Mouse (Mus musculus) megakaryocyte-erythroid progenitor cell, adult 5-6 weeks (primary cell): Measurements from ENCODE around the gene Erich4. TPM values are rescaled to one million over a fixed set of nuclear protein-coding genes. Genes with fewer than 3 reads are reported as not detected.
A peak's percentile ranks its signal among the peaks of the same experiment; 100 is the strongest.
"Not testable (repeated sequence)": the region's sequence is repeated elsewhere in the genome, so short reads cannot be mapped to it uniquely, and the experiment has no call there.

ENCODE experiments used
- ATAC-seq: replicated peaks from 2 replicates; pipeline ENCODE4 v1.8.0; 2016; ENCODE audit warnings: mild to moderate bottlenecking, inconsistent platforms; ENCODE audit not compliant: severe bottlenecking, poor library complexity, low FRiP score, low TSS enrichment
- total RNA-seq, 2 experiments: library from RNA; stranded (forward) in 1 of 2; stranded (reverse) in 1 of 2; fragments of 200-1000, 215-1000 nt in 1 of 2; fragments of >200 nt in 1 of 2; fragmentation: Nextera tagmentation in 1 of 2; gene quantifications; 2 replicates each; pipeline ENCODE4 v1.2.3; 2014 to 2017

Erich4 gene
- total RNA-seq, 2 experiments from 2014 or later = not detected

DNA sequence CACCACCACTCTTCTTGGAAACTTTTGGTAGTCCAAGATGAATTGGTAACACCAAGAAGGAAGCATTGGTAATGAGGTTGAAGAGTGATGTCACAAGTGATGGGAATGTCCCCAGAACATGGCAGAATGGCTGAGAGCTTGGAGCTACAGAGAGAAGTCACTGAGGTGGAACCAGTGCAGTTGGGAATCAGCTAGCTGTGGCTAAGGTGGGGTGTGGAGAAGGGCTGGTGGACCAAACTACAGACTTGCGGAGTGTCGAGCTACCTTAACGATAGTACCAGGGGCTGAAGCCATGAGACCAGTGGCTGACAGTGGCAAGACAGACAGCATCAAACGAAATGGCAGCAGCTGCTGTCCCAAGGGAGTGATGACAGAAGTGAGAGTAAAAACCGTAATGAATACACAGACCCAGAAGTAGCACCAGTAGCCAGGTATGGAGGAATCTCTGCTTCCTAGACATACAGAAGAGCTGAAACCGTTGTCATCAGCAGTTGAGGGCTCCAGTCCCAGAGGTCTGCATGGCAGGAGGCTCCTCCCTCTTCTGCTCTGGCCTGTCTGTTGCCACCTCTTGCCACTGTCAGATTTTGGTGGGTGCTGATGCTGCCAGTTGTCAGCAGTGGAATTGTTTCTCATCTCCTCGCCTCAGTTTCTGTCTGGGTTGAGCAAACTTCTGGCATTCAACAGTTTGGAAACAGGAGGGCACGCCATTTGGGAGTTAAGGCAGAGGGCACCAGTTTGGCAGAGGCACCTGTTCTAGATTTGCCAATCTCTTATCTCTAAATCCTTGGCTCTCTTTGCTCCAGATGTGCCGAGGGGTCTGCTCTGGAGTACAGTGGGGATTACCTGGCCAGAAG lies 30.1 kb downstream of the Erich4 start:
- no peak for ATAC-seq

- no peak for ATAC-seq
Measured at GRCm38 (mm10) chr7:25584651-25585050, 31.0 kb downstream of the Erich4 start.

DNA sequence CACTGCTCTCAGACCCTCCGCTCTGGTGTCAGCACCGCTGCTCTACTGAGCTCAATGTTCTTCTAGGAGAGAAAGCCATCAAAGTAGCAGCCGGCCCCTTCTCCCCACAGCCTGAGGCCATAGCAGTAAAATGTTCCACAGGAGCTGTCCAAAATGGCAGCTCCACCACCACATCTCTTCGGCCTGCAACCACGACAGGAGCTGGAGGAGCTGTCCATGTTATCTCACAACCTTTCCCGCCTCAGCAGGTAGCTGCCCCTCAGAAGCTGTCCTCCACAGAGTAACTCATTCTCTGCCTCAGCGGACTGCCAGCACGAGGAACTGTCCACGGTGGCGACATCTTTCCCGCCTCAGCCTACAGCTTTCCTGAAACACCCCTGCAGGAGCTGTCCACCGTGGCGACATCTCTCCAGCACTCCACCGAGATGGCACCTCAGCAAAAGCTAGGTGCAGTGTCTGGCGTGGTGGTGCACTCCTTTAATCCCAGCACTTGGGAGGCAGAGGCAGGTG lies 33.3 kb downstream of the Erich4 start:
- ATAC-seq = no peak

DNA sequence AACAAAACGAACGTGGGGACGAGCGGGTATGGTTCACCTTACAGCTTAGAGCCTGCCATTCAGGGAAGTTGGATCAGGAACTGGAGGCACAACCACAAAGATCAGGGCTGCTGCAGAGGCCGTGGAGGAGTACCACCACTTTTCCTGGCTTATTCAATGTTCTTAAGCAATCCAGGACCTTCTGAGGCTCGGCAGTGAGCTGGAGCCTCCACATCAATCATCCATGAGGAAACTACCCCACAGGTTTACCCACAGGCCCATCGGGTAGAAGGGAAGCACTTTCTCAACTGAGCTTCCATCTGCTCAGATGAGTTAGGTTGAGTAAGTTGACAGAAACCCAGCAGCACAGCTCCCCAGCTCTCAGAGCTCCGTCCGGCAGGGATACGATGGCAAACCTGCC lies 36.3 kb downstream of the Erich4 start:
- ATAC-seq = no peak

DNA sequence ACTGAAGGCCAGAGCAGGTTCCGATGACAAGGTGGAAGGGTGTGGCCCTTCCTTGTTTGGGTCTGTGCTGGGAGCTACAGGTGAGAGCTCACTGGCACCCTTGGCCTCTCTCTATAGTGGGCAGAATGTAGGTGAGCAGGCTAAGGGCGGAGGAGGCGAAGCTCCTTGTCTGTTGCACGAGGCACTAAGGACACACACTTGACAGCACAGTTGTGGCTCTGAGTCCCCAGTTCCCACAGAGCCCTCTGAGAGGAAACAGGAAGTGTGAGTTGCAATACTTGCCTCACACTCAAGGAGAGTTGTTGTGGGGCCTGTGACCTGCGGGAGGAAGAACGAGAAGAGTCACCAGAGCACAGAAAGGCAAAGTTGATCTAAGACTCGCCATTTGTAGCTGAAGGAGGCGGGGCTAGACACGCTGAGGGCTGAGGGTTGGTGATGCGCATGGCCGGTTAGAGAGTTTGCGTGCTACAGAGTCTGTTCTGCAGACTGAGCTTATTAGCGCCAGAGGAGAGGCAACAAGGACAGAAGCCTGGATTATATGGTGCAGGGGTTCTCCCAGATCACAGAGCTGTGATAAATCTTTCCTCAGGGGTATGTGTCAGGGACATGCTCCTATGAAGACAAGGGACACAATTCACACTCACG lies 38.8 kb downstream of the Erich4 start:
- peak; percentile 41; the same call in 1 of the 2 replicates for ATAC-seq

DNA sequence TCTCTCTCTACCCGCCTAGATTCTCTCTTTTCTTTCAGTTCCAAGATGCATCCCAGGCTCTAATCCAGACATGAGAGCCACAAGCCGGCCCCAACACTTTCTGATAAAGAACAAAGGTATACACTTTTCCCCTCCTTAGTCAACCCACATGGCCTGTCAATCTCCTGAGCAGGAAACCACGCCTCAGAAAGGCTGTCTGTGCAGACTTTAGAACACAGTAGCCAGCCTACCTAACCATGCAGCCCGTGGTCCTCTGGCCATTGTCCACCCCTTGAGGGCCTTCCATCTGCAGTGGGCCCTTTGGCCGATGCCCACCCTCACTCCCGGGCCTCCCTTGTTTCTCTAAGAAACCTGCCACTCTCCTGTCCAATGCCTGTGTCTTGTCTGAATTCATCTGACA lies 39.4 kb downstream of the Erich4 start:
- ATAC-seq = not testable (repeated sequence)

GRCm38 (mm10) chr7:25575870-25576269 lies 39.8 kb downstream of the Erich4 start:
- no peak for ATAC-seq

DNA sequence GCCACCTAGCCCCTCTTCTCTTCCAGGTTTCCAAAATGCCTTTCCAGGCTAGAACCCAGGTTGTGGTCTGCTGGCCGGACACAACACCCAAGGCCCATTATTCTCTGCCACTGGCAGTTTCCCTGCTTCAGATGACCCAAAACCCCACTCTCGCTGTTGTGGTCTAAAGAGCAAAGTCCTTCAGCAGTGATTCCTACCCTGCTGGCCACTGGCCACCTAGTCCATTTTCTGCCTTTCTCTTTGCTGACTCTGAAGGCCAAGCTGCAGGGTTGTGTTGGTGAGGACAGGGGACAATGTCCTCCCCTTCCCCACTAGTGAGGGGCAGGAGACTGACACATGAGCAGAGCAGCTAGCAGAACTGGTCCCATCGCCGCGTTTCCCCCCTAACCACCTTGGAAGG lies 40.6 kb downstream of the Erich4 start:
- ATAC-seq = no peak

GRCm38 (mm10) chr7:25573806-25574205 lies 41.9 kb downstream of the Erich4 start:
- not testable (repeated sequence) for ATAC-seq

DNA sequence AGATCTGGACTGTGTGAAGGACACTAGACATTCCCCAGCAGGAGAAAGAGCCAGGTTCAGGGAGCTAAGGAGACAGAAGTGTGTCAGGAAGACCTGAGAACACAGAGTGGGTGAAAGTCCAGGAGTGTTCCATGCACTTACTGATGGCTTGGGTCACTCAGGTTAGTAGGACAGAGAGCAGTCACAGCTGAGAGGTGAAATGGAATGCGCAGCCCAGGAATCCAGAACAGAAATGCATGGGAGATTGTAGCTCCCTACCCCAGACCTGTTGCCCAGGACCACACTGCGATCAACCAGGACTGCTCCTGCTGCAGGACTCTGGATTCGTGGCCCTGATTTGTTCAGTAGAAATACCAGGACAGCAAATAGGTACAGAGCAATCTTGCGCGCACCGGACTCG lies 47.0 kb downstream of the Erich4 start:
- ATAC-seq = no peak

Other genes with a start within 250 kb of the Erich4 start
- gene Cnfn, start 246.2 kb downstream of the Erich4 start, total RNA-seq (2014; fragmentation: Nextera tagmentation) = not detected in 2 replicates
- gene Cnfn, start 246.2 kb downstream of the Erich4 start, total RNA-seq (2017) = not detected in 2 replicates
- 7.1 and 12.6 TPM in 2 replicates for gene Lipe, start 217.2 kb downstream of the Erich4 start, total RNA-seq (2014; fragmentation: Nextera tagmentation)
- 4.5 and 6.4 TPM in 2 replicates for gene Lipe, start 217.2 kb downstream of the Erich4 start, total RNA-seq (2017)
- gene Cxcl17, start 203.0 kb downstream of the Erich4 start, total RNA-seq (2014; fragmentation: Nextera tagmentation) = not detected in 2 replicates
- not detected in 2 replicates for gene Cxcl17, start 203.0 kb downstream of the Erich4 start, total RNA-seq (2017)
- gene Ceacam1, start 138.3 kb downstream of the Erich4 start, total RNA-seq (2014; fragmentation: Nextera tagmentation) = 6.6 and 6.8 TPM in 2 replicates
- gene Ceacam1, start 138.3 kb downstream of the Erich4 start, total RNA-seq (2017) = 1.3 and 6.4 TPM in 2 replicates
- gene Ceacam2, start 76.0 kb downstream of the Erich4 start, total RNA-seq (2014; fragmentation: Nextera tagmentation) = not detected in 2 replicates
- gene Ceacam2, start 76.0 kb downstream of the Erich4 start, total RNA-seq (2017) = not detected in 2 replicates
- 22.5 and 24.2 TPM in 2 replicates for gene Dmac2, start 3.5 kb upstream of the Erich4 start, total RNA-seq (2014; fragmentation: Nextera tagmentation)
- gene Dmac2, start 3.5 kb upstream of the Erich4 start, total RNA-seq (2017) = 30.4 and 35.9 TPM in 2 replicates
- gene B3gnt8, start 10.8 kb upstream of the Erich4 start, total RNA-seq (2014; fragmentation: Nextera tagmentation) = 8.2 TPM in 1 of 2 replicates, not detected in the other
- 0.19 and 0.46 TPM in 2 replicates for gene B3gnt8, start 10.8 kb upstream of the Erich4 start, total RNA-seq (2017)
- 20.2 and 27.4 TPM in 2 replicates for gene Bckdha, start 43.1 kb upstream of the Erich4 start, total RNA-seq (2014; fragmentation: Nextera tagmentation)
- 22.6 and 25.8 TPM in 2 replicates for gene Bckdha, start 43.1 kb upstream of the Erich4 start, total RNA-seq (2017)
- gene Exosc5, start 43.3 kb upstream of the Erich4 start, total RNA-seq (2014; fragmentation: Nextera tagmentation) = 69.2 and 123 TPM in 2 replicates
- 34.9 and 43.9 TPM in 2 replicates for gene Exosc5, start 43.3 kb upstream of the Erich4 start, total RNA-seq (2017)
- gene Tmem91, start 59.3 kb upstream of the Erich4 start, total RNA-seq (2014; fragmentation: Nextera tagmentation) = 2.2 TPM in 1 of 2 replicates, not detected in the other
- gene Tmem91, start 59.3 kb upstream of the Erich4 start, total RNA-seq (2017) = not detected in 2 replicates
- gene B9d2, start 64.9 kb upstream of the Erich4 start, total RNA-seq (2014; fragmentation: Nextera tagmentation) = 34.6 and 35.2 TPM in 2 replicates
- 42.8 and 45.5 TPM in 2 replicates for gene B9d2, start 64.9 kb upstream of the Erich4 start, total RNA-seq (2017)
- 156 and 169 TPM in 2 replicates for gene Tgfb1, start 71.1 kb upstream of the Erich4 start, total RNA-seq (2014; fragmentation: Nextera tagmentation)
- 26.0 and 27.0 TPM in 2 replicates for gene Tgfb1, start 71.1 kb upstream of the Erich4 start, total RNA-seq (2017)
- 43.5 and 59.8 TPM in 2 replicates for gene Ccdc97, start 103.2 kb upstream of the Erich4 start, total RNA-seq (2014; fragmentation: Nextera tagmentation)
- gene Ccdc97, start 103.2 kb upstream of the Erich4 start, total RNA-seq (2017) = 7.0 and 18.6 TPM in 2 replicates
- 171 and 188 TPM in 2 replicates for gene Hnrnpul1, start 138.9 kb upstream of the Erich4 start, total RNA-seq (2014; fragmentation: Nextera tagmentation)
- gene Hnrnpul1, start 138.9 kb upstream of the Erich4 start, total RNA-seq (2017) = 139 and 159 TPM in 2 replicates
- gene Axl, start 172.8 kb upstream of the Erich4 start, total RNA-seq (2014; fragmentation: Nextera tagmentation) = 0.68 and 1.0 TPM in 2 replicates
- gene Axl, start 172.8 kb upstream of the Erich4 start, total RNA-seq (2017) = 0.70 and 1.4 TPM in 2 replicates
- gene Cyp2s1, start 201.0 kb upstream of the Erich4 start, total RNA-seq (2014; fragmentation: Nextera tagmentation) = not detected in 2 replicates
- gene Cyp2s1, start 201.0 kb upstream of the Erich4 start, total RNA-seq (2017) = not detected in 2 replicates